ENCODE assay signal across 8 mouse cellular contexts in the genomic region with DNA sequence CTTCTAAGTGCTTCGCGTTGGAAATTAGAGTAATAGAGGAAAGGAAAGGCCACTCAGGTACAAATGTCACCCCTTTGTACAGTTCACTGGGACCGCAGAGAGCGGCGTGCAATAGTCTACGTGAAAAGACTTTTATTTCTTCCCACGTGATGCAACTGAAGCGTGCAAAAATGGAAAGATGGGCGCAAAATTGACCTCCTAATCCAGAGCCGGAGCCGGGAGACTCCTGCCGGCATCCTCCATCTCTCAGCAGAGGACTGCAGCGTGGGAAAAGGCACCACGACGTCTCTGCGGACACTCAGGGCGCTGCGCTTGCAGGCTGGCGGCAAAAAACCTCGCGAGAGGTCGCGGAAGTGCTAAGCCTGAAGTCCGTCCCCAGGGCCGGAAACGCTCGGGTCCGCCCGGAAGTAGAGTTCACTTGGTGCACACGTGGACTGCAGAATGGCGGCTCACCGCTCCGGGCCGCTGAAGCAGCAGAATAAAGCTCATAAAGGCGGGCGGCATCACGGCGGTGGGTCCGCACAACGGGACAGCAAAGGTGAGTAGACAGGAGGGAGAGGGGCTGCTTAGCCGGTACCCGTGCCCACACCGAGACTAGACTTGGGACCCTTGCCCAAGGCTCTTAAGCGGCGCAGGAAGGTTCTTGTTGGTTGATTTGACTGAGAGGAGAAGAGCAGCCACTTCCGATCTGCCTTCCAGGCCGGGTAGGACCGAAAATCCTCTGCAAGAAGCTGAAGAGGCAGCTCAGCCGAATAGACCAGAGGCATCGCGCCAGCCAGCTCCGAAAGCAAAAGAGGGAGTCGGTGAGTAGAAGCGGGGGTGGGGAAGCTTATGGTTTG. TPM values are rescaled to one million over a fixed set of nuclear protein-coding genes. Genes with fewer than 3 reads are reported as not detected.
DNase-seq lines count a peak whose midpoint lies in the region; ATAC-seq lines count a peak whose summit lies in the region.

A gene (plus strand): TSS at position 394 of the 839 bp plus-strand sequence.

- peak; percentile 80 for ATAC-seq in embryonic facial prominence, embryonic 11.5 days (replicated peaks; ENCODE audit: insufficient number of reproducible peaks, low FRiP score, low TSS enrichment, low read depth)
- peak; percentile 83 for ATAC-seq in limb, embryonic 13.5 days (ENCODE audit: low FRiP score, low read depth)
- peak; percentile 91 for ATAC-seq in midbrain, embryonic 16.5 days

- DNase-seq in layer of hippocampus, adult 11-12 months (ENCODE audit: low spot score): peak; percentile 92
- no peak for DNase-seq in layer of hippocampus, adult 9-10 months (ENCODE audit: low spot score)
- peak; percentile 94 for DNase-seq in embryonic facial prominence, embryonic 11.5 days (ENCODE audit: low spot score)
- peak; percentile 99 for DNase-seq in heart, adult 11 months
- DNase-seq in kidney, adult 18-20 months: peak; percentile 90
- peak; percentile 76 to 91 for DNase-seq in spleen, postnatal 10 days (ENCODE audit: low spot score in 2 of 2)

- H3K4me1 ChIP-seq in embryonic facial prominence, embryonic 11.5 days (ENCODE audit: control insufficient read depth, insufficient read depth, low read length): no peaks in the 10 kb centered on the region
- H3K4me1 ChIP-seq in limb, embryonic 13.5 days: peaks cover 19% of the 10 kb centered on the region
- H3K4me1 ChIP-seq in midbrain, embryonic 16.5 days (ENCODE audit: control insufficient read depth, insufficient read depth, low read length): peaks cover 25% of the 10 kb centered on the region

- peak within 1 kb of the TSS; percentile 72 for H3K4me3 ChIP-seq in embryonic facial prominence, embryonic 11.5 days (ENCODE audit: low read depth, low read length)
- peak within 1 kb of the TSS; percentile 91 for H3K4me3 ChIP-seq in limb, embryonic 13.5 days
- peak within 1 kb of the TSS; percentile 91 for H3K4me3 ChIP-seq in midbrain, embryonic 16.5 days (ENCODE audit: low read depth, low read length)

- H3K27ac ChIP-seq in embryonic facial prominence, embryonic 11.5 days (replicated peaks; ENCODE audit: low read depth, low read length): 0 out of 2 replicates have a peak within 1 kb of the TSS, but pooled peaks have one; percentile 49
- peak within 1 kb of the TSS; percentile 75 for H3K27ac ChIP-seq in limb, embryonic 13.5 days
- peak within 1 kb of the TSS; percentile 95 for H3K27ac ChIP-seq in midbrain, embryonic 16.5 days (ENCODE audit: low read length)

- under 1% methylated on average over 54 of the region's 54 CpGs for WGBS in embryonic facial prominence, embryonic 11.5 days
- under 1% methylated on average over 54 of the region's 54 CpGs for WGBS in limb, embryonic 13.5 days
- under 1% methylated on average over 54 of the region's 54 CpGs for WGBS in midbrain, embryonic 16.5 days

- H3K27me3 ChIP-seq in embryonic facial prominence, embryonic 11.5 days (ENCODE audit: control insufficient read depth, insufficient read depth, low read length): no peaks in the 10 kb centered on the region
- H3K27me3 ChIP-seq in limb, embryonic 13.5 days: no peaks in the 10 kb centered on the region
- H3K27me3 ChIP-seq in midbrain, embryonic 16.5 days (ENCODE audit: control insufficient read depth, insufficient read depth, low read depth, low read length): no peaks in the 10 kb centered on the region

- peak within 1 kb of the TSS; percentile 82 for H3K9ac ChIP-seq in embryonic facial prominence, embryonic 11.5 days (replicated peaks; ENCODE audit: low read length)
- peak within 1 kb of the TSS; percentile 80 for H3K9ac ChIP-seq in limb, embryonic 13.5 days
- H3K9ac ChIP-seq in midbrain, embryonic 16.5 days (ENCODE audit: low read depth, low read length): peak within 1 kb of the TSS; percentile 89

- no peaks in the 10 kb centered on the region for H3K9me3 ChIP-seq in embryonic facial prominence, embryonic 11.5 days (replicated peaks; ENCODE audit: control insufficient read depth, low read length)
- H3K9me3 ChIP-seq in limb, embryonic 13.5 days: no peaks in the 10 kb centered on the region
- no peaks in the 10 kb centered on the region for H3K9me3 ChIP-seq in midbrain, embryonic 16.5 days (replicated peaks; ENCODE audit: control insufficient read depth, low read length, poor library complexity, severe bottlenecking)

- H3K36me3 ChIP-seq in embryonic facial prominence, embryonic 11.5 days (replicated peaks; ENCODE audit: control insufficient read depth, insufficient read depth, low read depth, low read length): peaks cover 3% of the 10 kb centered on the region
- H3K36me3 ChIP-seq in limb, embryonic 13.5 days: peaks cover 33% of the 10 kb centered on the region
- H3K36me3 ChIP-seq in midbrain, embryonic 16.5 days (ENCODE audit: control insufficient read depth, insufficient read depth, low read length): peaks cover 13% of the 10 kb centered on the region; the same call in 1 of the 2 replicates

- H3K4me2 ChIP-seq in embryonic facial prominence, embryonic 11.5 days (ENCODE audit: low read depth, low read length): peak within 1 kb of the TSS; percentile 69
- peak within 1 kb of the TSS; percentile 88 for H3K4me2 ChIP-seq in limb, embryonic 13.5 days (replicated peaks)
- H3K4me2 ChIP-seq in midbrain, embryonic 16.5 days (ENCODE audit: low read length): peak within 1 kb of the TSS; percentile 93

RNA-seq across cellular contexts. Expression of the gene that starts here (rescaled TPM):
- polyA plus RNA-seq in embryonic facial prominence, embryonic 11.5 days (2014; fragmentation: Nextera tagmentation; extraction: Ambion mirVana): 55.7 and 62.6 TPM in 2 replicates
- polyA plus RNA-seq in limb, embryonic 13.5 days (2015; fragmentation: Nextera tagmentation; extraction: Ambion mirVana): 44.8 and 45.6 TPM in 2 replicates
- polyA plus RNA-seq in midbrain, embryonic 16.5 days (2015; fragmentation: Nextera tagmentation; extraction: Ambion mirVana): 27.6 and 30.2 TPM in 2 replicates
